Mouse (Mus musculus): ENCODE data around the gene Ankrd27. TPM values are rescaled to one million over a fixed set of nuclear protein-coding genes. Genes with fewer than 3 reads are reported as not detected.

Ankrd27 gene
- polyA plus RNA-seq, 1 experiment: 41.6 TPM

DNA sequence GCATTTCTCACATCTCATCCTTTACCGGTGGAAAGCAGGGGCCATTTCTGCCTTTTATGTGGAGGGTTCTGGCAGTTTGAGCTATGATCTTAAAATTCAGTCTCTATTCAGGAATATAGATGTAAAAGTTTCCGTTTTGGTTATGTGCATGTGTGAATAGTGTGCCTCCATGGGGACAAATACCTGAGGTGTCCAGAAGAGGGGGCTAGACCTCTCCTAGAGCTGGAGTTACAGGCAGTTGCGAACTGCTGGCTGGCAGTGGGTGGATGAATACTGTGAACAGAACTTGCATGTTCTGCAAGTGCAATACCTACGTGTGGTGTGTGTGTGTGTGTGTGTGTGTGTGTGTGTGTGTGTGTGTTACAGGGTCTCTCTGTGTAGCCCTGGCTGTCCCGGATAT is 3.3 kb upstream of the Ankrd27 start:
- H3K4me1 ChIP-seq (replicated peaks; ENCODE audit: control insufficient read depth, insufficient read depth, low read length): peaks cover 20% of the 10 kb centered on the region
- H3K27me3 ChIP-seq (ENCODE audit: control insufficient read depth, insufficient read depth, low read length): peaks cover 13% of the 10 kb centered on the region; the same call in 1 of the 2 replicates
- no peak overlapping the region for H3K4me3 ChIP-seq (ENCODE audit: control insufficient read depth, insufficient read depth, low read length)
- H3K27ac ChIP-seq (ENCODE audit: control insufficient read depth, insufficient read depth, low read length): no peak overlapping the region
- no peaks in the 10 kb centered on the region for H3K36me3 ChIP-seq (ENCODE audit: control insufficient read depth, insufficient read depth, low read length)
- 74% methylated on average over 5 of the region's 5 CpGs for WGBS
- DNase-seq: no peak
- TF ChIP-seq CTCF (IDR thresholded peaks at IDR 0.05; ENCODE audit: borderline replicate concordance, control insufficient read depth, extremely low read depth, insufficient read depth, low read length, poor library complexity) (no peak), POLR2A (IDR thresholded peaks at IDR 0.05; ENCODE audit: control insufficient read depth, extremely low read depth, insufficient read depth, low read length, poor library complexity) (no peak)

DNA sequence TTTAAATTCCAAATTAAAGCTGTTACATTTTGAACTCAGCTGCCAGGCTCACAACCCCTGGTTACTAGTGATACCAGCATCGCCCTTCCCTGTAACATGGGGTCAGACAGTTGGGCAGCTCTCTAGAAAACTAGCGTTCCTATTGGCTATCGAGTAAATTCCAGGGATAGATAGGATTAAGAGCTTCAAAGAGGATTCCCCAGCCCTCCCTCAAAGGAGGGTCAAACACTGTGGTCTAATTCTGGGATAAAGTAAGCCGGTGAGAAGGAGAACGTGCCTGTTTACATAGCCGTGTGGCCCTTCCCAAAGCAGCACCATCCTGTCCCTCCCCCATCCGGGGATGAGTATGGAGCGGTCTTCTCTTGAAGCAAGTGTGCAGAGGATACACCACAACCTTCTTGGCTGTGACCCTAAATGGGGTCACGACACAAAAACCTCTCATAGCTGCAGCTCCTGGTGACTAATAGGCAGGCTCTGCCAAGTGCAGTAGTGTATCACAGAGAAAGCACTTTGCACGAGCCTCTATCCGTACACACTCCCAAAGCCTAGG is 2.5 kb upstream of the Ankrd27 start:
- Histone ChIP-seq H3K36me3 (ENCODE audit: control insufficient read depth, insufficient read depth, low read length) (no peaks in the 10 kb centered on the region), H3K4me3 (ENCODE audit: control insufficient read depth, insufficient read depth, low read length) (no peak overlapping the region), H3K4me1 (replicated peaks; ENCODE audit: control insufficient read depth, insufficient read depth, low read length) (peaks cover 21% of the 10 kb centered on the region), H3K27ac (ENCODE audit: control insufficient read depth, insufficient read depth, low read length) (no peak overlapping the region), H3K27me3 (ENCODE audit: control insufficient read depth, insufficient read depth, low read length) (peaks cover 13% of the 10 kb centered on the region; the same call in 1 of the 2 replicates)
- no peak for DNase-seq
- WGBS: 68% methylated on average over 11 of the region's 11 CpGs
- no peak for TF ChIP-seq POLR2A (IDR thresholded peaks at IDR 0.05; ENCODE audit: control insufficient read depth, extremely low read depth, insufficient read depth, low read length, poor library complexity)
- TF ChIP-seq CTCF (IDR thresholded peaks at IDR 0.05; ENCODE audit: borderline replicate concordance, control insufficient read depth, extremely low read depth, insufficient read depth, low read length, poor library complexity): no peak

DNA sequence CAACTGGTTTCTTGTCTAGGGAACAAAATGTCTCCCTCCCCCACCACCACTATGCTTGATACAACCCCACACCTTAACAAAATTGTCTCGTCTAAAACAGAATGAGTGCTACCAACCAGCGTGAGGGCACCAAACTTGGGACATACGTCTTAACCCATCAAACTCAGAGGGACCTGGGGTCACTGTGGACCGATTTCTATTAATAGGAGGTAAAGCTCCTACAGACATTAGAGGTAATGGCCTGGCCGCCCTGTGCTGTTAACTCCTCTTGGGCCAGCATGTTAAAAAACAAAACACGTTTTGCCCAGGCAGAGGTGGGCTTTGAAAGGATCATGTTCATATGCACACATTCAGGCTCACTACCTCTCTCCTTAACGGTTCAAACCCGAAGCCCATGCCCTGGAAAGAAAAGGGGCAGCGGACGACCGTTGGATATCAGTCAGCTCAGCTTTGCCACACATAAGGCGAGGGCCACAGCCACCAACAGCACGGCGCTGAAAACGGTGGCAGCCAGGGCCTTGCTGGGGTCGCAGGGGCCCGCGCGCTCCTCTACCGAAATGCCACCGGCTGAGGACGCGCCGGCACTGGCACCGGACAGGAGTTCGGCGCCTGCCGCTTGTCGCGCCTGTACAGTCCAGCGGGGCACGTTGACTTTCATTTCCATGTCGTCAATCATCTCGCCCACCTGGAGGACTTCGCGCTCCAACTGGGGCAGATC is 1.8 kb upstream of the Ankrd27 start:
- WGBS: 12% methylated on average over 36 of the region's 36 CpGs
- TF ChIP-seq CTCF (IDR thresholded peaks at IDR 0.05; ENCODE audit: borderline replicate concordance, control insufficient read depth, extremely low read depth, insufficient read depth, low read length, poor library complexity) (no peak), POLR2A (IDR thresholded peaks at IDR 0.05; ENCODE audit: control insufficient read depth, extremely low read depth, insufficient read depth, low read length, poor library complexity) (no peak)
- peaks cover 13% of the 10 kb centered on the region; the same call in 1 of the 2 replicates for H3K27me3 ChIP-seq (ENCODE audit: control insufficient read depth, insufficient read depth, low read length)
- peak overlapping the region; percentile 78 for H3K4me3 ChIP-seq (ENCODE audit: control insufficient read depth, insufficient read depth, low read length)
- no peak overlapping the region for H3K27ac ChIP-seq (ENCODE audit: control insufficient read depth, insufficient read depth, low read length)
- H3K4me1 ChIP-seq (replicated peaks; ENCODE audit: control insufficient read depth, insufficient read depth, low read length): peaks cover 26% of the 10 kb centered on the region
- H3K36me3 ChIP-seq (ENCODE audit: control insufficient read depth, insufficient read depth, low read length): no peaks in the 10 kb centered on the region
- peak; percentile 32 for DNase-seq

DNA sequence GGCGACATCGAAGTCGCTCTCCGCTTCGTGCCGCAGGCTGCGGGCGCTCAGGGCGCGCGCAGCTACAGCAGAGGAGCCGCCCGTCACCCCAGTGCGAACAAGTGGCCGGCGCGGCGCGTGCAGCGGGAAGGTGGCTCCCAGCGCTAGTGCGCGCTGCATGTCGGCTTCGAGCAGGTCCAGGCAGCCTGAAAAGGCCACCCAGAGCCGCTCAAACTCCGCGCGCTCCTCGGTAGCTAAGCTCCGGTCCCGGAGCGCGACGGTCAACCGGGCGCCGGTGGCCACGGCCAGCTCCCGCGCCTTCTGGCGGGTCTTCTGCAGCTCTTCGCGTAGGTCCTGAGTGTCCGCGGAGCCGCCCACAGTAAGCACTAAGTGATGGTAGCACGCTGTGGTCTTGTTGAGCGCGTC is 1.3 kb upstream of the Ankrd27 start:
- peak overlapping the region; percentile 78 for H3K4me3 ChIP-seq (ENCODE audit: control insufficient read depth, insufficient read depth, low read length)
- TF ChIP-seq CTCF (IDR thresholded peaks at IDR 0.05; ENCODE audit: borderline replicate concordance, control insufficient read depth, extremely low read depth, insufficient read depth, low read length, poor library complexity) (no peak), POLR2A (IDR thresholded peaks at IDR 0.05; ENCODE audit: control insufficient read depth, extremely low read depth, insufficient read depth, low read length, poor library complexity) (no peak)
- peaks cover 29% of the 10 kb centered on the region for H3K4me1 ChIP-seq (replicated peaks; ENCODE audit: control insufficient read depth, insufficient read depth, low read length)
- H3K27ac ChIP-seq (ENCODE audit: control insufficient read depth, insufficient read depth, low read length): no peak overlapping the region
- H3K27me3 ChIP-seq (ENCODE audit: control insufficient read depth, insufficient read depth, low read length): peaks cover 13% of the 10 kb centered on the region; the same call in 1 of the 2 replicates
- H3K36me3 ChIP-seq (ENCODE audit: control insufficient read depth, insufficient read depth, low read length): no peaks in the 10 kb centered on the region
- WGBS: under 1% methylated on average over 50 of the region's 50 CpGs
- no peak for DNase-seq

DNA sequence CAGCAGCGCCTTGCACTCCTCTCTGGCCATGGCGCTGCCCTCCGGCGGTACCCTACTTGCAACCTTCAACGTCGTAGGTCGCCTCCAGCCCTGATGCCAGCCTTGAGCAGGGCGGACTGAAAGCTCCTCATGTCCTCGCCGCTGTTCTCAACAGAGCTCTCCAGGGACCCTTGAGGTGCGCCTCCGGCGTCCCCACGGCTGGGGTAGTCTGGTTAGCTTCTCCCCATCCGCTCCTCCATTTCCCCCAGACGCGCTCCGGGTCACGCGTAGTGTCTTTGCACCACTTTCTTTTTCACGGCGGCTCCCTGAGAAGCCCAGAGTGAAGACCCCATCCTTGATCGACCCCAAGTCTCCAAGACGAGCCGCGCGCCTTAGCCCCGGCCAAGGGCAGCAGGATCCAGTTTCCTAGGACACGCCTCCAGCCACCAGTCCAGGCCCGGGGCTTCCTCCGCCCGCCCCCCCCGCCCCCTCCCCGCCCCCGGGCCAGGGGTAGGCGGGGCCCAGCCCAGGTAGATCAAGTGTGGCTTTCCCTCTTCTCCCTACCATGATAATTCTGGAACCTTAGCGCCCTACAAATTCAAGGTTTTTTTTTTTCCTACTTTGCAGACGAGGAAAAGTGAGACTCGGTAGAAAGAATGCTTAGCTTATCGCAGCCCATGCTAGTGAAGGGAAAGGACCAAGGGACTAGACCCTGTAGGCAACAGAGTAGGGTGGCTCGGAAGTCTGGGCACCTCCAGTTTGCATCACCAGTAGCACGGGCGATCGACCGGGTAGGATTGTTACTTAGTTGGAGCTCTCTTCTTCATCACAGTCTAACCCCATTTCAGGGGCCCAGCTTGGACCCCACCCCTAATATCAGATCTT is 621 bp upstream of the Ankrd27 start, which contains the start of gene Rgs9bp:
Gene Rgs9bp (minus strand): TSS at position 392 of the 864 bp plus-strand sequence.
- under 1% methylated on average over 45 of the region's 45 CpGs for WGBS
- peaks cover 13% of the 10 kb centered on the region; the same call in 1 of the 2 replicates for H3K27me3 ChIP-seq (ENCODE audit: control insufficient read depth, insufficient read depth, low read length)
- H3K36me3 ChIP-seq (ENCODE audit: control insufficient read depth, insufficient read depth, low read length): no peaks in the 10 kb centered on the region
- peaks cover 29% of the 10 kb centered on the region for H3K4me1 ChIP-seq (replicated peaks; ENCODE audit: control insufficient read depth, insufficient read depth, low read length)
- H3K4me3 ChIP-seq (ENCODE audit: control insufficient read depth, insufficient read depth, low read length): peak within 1 kb of the TSS; percentile 78
- TF ChIP-seq POLR2A (IDR thresholded peaks at IDR 0.05; ENCODE audit: control insufficient read depth, extremely low read depth, insufficient read depth, low read length, poor library complexity) (no peak), CTCF (IDR thresholded peaks at IDR 0.05; ENCODE audit: borderline replicate concordance, control insufficient read depth, extremely low read depth, insufficient read depth, low read length, poor library complexity) (no peak)
- peak; percentile 51 for DNase-seq
- no peak within 1 kb of the TSS for H3K27ac ChIP-seq (ENCODE audit: control insufficient read depth, insufficient read depth, low read length)

DNA sequence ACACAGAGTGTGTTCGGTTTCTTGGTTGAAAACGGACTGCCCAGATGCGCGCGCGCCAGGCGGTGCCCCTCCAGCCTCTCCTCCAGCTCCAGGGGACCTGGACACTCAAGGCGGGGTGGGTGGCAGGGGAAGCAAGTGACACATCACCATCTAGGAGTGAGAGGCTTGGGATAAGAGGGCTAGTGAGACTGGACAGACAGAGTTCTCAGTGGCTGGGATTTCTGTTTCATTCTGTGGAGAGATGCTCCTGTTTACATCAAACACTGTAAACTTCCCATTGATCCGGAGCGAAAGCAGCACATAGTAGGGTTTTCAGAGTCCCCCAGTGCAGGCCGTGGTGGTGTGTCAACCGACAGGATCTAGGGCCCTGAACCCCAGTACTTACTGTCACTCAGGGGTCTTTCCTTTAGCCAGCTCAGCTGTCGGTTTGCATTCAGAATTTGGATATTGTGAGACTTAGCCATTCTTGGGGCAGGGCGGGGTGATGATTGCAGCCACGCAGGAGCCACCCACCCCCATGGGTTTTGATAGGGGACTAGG is 932 bp downstream of the Ankrd27 start:
- Histone ChIP-seq H3K36me3 (ENCODE audit: control insufficient read depth, insufficient read depth, low read length) (peaks cover 2% of the 10 kb centered on the region; the same call in 1 of the 2 replicates), H3K27ac (ENCODE audit: control insufficient read depth, insufficient read depth, low read length) (no peak overlapping the region), H3K27me3 (ENCODE audit: control insufficient read depth, insufficient read depth, low read length) (peaks cover 13% of the 10 kb centered on the region; the same call in 1 of the 2 replicates), H3K4me1 (replicated peaks; ENCODE audit: control insufficient read depth, insufficient read depth, low read length) (peaks cover 31% of the 10 kb centered on the region), H3K4me3 (ENCODE audit: control insufficient read depth, insufficient read depth, low read length) (peak overlapping the region; percentile 78)
- TF ChIP-seq CTCF (IDR thresholded peaks at IDR 0.05; ENCODE audit: borderline replicate concordance, control insufficient read depth, extremely low read depth, insufficient read depth, low read length, poor library complexity): no peak
- no peak for TF ChIP-seq POLR2A (IDR thresholded peaks at IDR 0.05; ENCODE audit: control insufficient read depth, extremely low read depth, insufficient read depth, low read length, poor library complexity)
- peak; percentile 29 for DNase-seq
- 42% methylated on average over 15 of the region's 15 CpGs for WGBS
